Mouse (Mus musculus): ENCODE data around the gene Stox1. TPM values are rescaled to one million over a fixed set of nuclear protein-coding genes. Genes with fewer than 3 reads are reported as not detected.

The Stox1 gene
- polyA plus RNA-seq, 1 experiment from 2014 or later: 1.1 TPM

- Histone ChIP-seq H3K4me2 (replicated peaks) (no peak overlapping the region), H3K4me3 (no peak overlapping the region), H3K36me3 (no peaks in the 10 kb centered on the region), H3K9ac (no peak overlapping the region), H3K4me1 (peaks cover 9% of the 10 kb centered on the region), H3K9me3 (no peaks in the 10 kb centered on the region), H3K27me3 (no peaks in the 10 kb centered on the region), H3K27ac (no peak overlapping the region)
- WGBS: 78% methylated on average over 3 of the region's 3 CpGs
- no peak for ATAC-seq (ENCODE audit: low FRiP score, low read depth)
Observed at GRCm38 (mm10) chr10:62692244-62692643, 33.7 kb downstream of the Stox1 start.

- H3K9ac ChIP-seq: 0 out of 2 replicates have a peak overlapping the region, but pooled peaks have one; percentile 8
- peak overlapping the region; percentile 12; the same call in 1 of the 2 replicates for H3K4me2 ChIP-seq (replicated peaks)
- no peaks in the 10 kb centered on the region for H3K27me3 ChIP-seq
- no peak overlapping the region for H3K4me3 ChIP-seq
- 46% methylated on average over 15 of the region's 15 CpGs for WGBS
- peak; percentile 66; the same call in 1 of the 2 replicates for ATAC-seq (ENCODE audit: low FRiP score, low read depth)
- H3K36me3 ChIP-seq: no peaks in the 10 kb centered on the region
- no peaks in the 10 kb centered on the region for H3K9me3 ChIP-seq
- H3K4me1 ChIP-seq: peaks cover 26% of the 10 kb centered on the region
- H3K27ac ChIP-seq: peak overlapping the region; percentile 55; the same call in 1 of the 2 replicates
Observed at GRCm38 (mm10) chr10:62687032-62687674, 38.8 kb downstream of the Stox1 start.

- H3K27me3 ChIP-seq: no peaks in the 10 kb centered on the region
- H3K9ac ChIP-seq: no peak overlapping the region
- H3K9me3 ChIP-seq: peaks cover 10% of the 10 kb centered on the region; the same call in 1 of the 2 replicates
- no peaks in the 10 kb centered on the region for H3K36me3 ChIP-seq
- no peak for ATAC-seq (ENCODE audit: low FRiP score, low read depth)
- WGBS: 57% methylated on average over 5 of the region's 5 CpGs
- H3K4me3 ChIP-seq: no peak overlapping the region
- H3K27ac ChIP-seq: no peak overlapping the region
- no peak overlapping the region for H3K4me2 ChIP-seq (replicated peaks)
- H3K4me1 ChIP-seq: peaks cover 25% of the 10 kb centered on the region
Observed at GRCm38 (mm10) chr10:62683043-62683442, 42.9 kb downstream of the Stox1 start.

- H3K27ac ChIP-seq: no peak overlapping the region
- peaks cover 10% of the 10 kb centered on the region; the same call in 1 of the 2 replicates for H3K9me3 ChIP-seq
- no peaks in the 10 kb centered on the region for H3K36me3 ChIP-seq
- H3K9ac ChIP-seq: no peak overlapping the region
- H3K4me2 ChIP-seq (replicated peaks): no peak overlapping the region
- H3K4me1 ChIP-seq: 0 out of 2 replicates have a peak, but pooled peaks cover under 1% of the 10 kb centered on the region
- 73% methylated on average over 1 of the region's 1 CpGs for WGBS
- no peak for ATAC-seq (ENCODE audit: low FRiP score, low read depth)
- no peak overlapping the region for H3K4me3 ChIP-seq
- H3K27me3 ChIP-seq: no peaks in the 10 kb centered on the region
Observed at GRCm38 (mm10) chr10:62679833-62680232, 46.1 kb downstream of the Stox1 start.

- Histone ChIP-seq H3K9me3 (peaks cover 10% of the 10 kb centered on the region; the same call in 1 of the 2 replicates), H3K36me3 (no peaks in the 10 kb centered on the region), H3K9ac (no peak overlapping the region), H3K4me1 (peaks cover 5% of the 10 kb centered on the region; the same call in 1 of the 2 replicates), H3K4me2 (replicated peaks) (no peak overlapping the region), H3K27me3 (no peaks in the 10 kb centered on the region), H3K27ac (no peak overlapping the region), H3K4me3 (no peak overlapping the region)
- no peak for ATAC-seq (ENCODE audit: low FRiP score, low read depth)
- WGBS: 86% methylated on average over 5 of the region's 5 CpGs
Observed at GRCm38 (mm10) chr10:62677329-62677728, 48.6 kb downstream of the Stox1 start.

GRCm38 (mm10) chr10:62676196-62676595, 49.7 kb downstream of the Stox1 start:
- no peak overlapping the region for H3K4me2 ChIP-seq (replicated peaks)
- no peak overlapping the region for H3K4me3 ChIP-seq
- ATAC-seq (ENCODE audit: low FRiP score, low read depth): no peak
- H3K4me1 ChIP-seq: peaks cover 5% of the 10 kb centered on the region; the same call in 1 of the 2 replicates
- H3K36me3 ChIP-seq: no peaks in the 10 kb centered on the region
- no peak overlapping the region for H3K27ac ChIP-seq
- peaks cover 10% of the 10 kb centered on the region; the same call in 1 of the 2 replicates for H3K9me3 ChIP-seq
- 78% methylated on average over 6 of the region's 6 CpGs for WGBS
- H3K9ac ChIP-seq: no peak overlapping the region
- no peaks in the 10 kb centered on the region for H3K27me3 ChIP-seq

- WGBS: 97% methylated on average over 2 of the region's 2 CpGs
- Histone ChIP-seq H3K27ac (no peak overlapping the region; the same call in 1 of the 2 replicates), H3K4me1 (peaks cover 5% of the 10 kb centered on the region; the same call in 1 of the 2 replicates), H3K9ac (no peak overlapping the region), H3K9me3 (no peaks in the 10 kb centered on the region), H3K27me3 (no peaks in the 10 kb centered on the region), H3K4me2 (replicated peaks) (no peak overlapping the region), H3K4me3 (no peak overlapping the region), H3K36me3 (no peaks in the 10 kb centered on the region)
- ATAC-seq (ENCODE audit: low FRiP score, low read depth): no peak
Observed at GRCm38 (mm10) chr10:62672359-62672758, 53.6 kb downstream of the Stox1 start.

GRCm38 (mm10) chr10:62669245-62669644, 56.7 kb downstream of the Stox1 start:
- no peak overlapping the region for H3K27ac ChIP-seq
- no peaks in the 10 kb centered on the region for H3K4me1 ChIP-seq
- H3K4me3 ChIP-seq: no peak overlapping the region
- H3K36me3 ChIP-seq: no peaks in the 10 kb centered on the region
- H3K27me3 ChIP-seq: no peaks in the 10 kb centered on the region
- H3K9me3 ChIP-seq: no peaks in the 10 kb centered on the region
- ATAC-seq (ENCODE audit: low FRiP score, low read depth): no peak
- WGBS: 82% methylated on average over 14 of the region's 14 CpGs
- no peak overlapping the region for H3K4me2 ChIP-seq (replicated peaks)
- no peak overlapping the region for H3K9ac ChIP-seq

- H3K27ac ChIP-seq: no peak overlapping the region
- no peak for ATAC-seq (ENCODE audit: low FRiP score, low read depth)
- no peaks in the 10 kb centered on the region for H3K9me3 ChIP-seq
- no peaks in the 10 kb centered on the region for H3K36me3 ChIP-seq
- H3K9ac ChIP-seq: no peak overlapping the region
- no peaks in the 10 kb centered on the region for H3K4me1 ChIP-seq
- H3K4me2 ChIP-seq (replicated peaks): no peak overlapping the region
- H3K4me3 ChIP-seq: no peak overlapping the region
- WGBS: 65% methylated on average over 2 of the region's 2 CpGs
- H3K27me3 ChIP-seq: no peaks in the 10 kb centered on the region
Observed at GRCm38 (mm10) chr10:62668463-62668862, 57.5 kb downstream of the Stox1 start.

- no peak overlapping the region for H3K4me3 ChIP-seq
- no peaks in the 10 kb centered on the region for H3K4me1 ChIP-seq
- no peaks in the 10 kb centered on the region for H3K9me3 ChIP-seq
- no peak overlapping the region for H3K9ac ChIP-seq
- no peak for ATAC-seq (ENCODE audit: low FRiP score, low read depth)
- no peak overlapping the region for H3K27ac ChIP-seq
- 80% methylated on average over 5 of the region's 5 CpGs for WGBS
- no peaks in the 10 kb centered on the region for H3K36me3 ChIP-seq
- H3K27me3 ChIP-seq: no peaks in the 10 kb centered on the region
- H3K4me2 ChIP-seq (replicated peaks): no peak overlapping the region
Observed at GRCm38 (mm10) chr10:62668043-62668442, 57.9 kb downstream of the Stox1 start.

- H3K9me3 ChIP-seq: no peaks in the 10 kb centered on the region
- ATAC-seq (ENCODE audit: low FRiP score, low read depth): no peak
- peak overlapping the region; percentile 15; the same call in 1 of the 2 replicates for H3K4me3 ChIP-seq
- peak overlapping the region; percentile 44 for H3K4me2 ChIP-seq (replicated peaks)
- H3K4me1 ChIP-seq: no peaks in the 10 kb centered on the region
- peak overlapping the region; percentile 28; the same call in 1 of the 2 replicates for H3K27ac ChIP-seq
- H3K9ac ChIP-seq: peak overlapping the region; percentile 39; the same call in 1 of the 2 replicates
- H3K36me3 ChIP-seq: no peaks in the 10 kb centered on the region
- no peaks in the 10 kb centered on the region for H3K27me3 ChIP-seq
- WGBS: 54% methylated on average over 27 of the region's 27 CpGs
Observed at GRCm38 (mm10) chr10:62664963-62665590, 60.9 kb downstream of the Stox1 start.

- Histone ChIP-seq H3K4me1 (no peaks in the 10 kb centered on the region), H3K27me3 (no peaks in the 10 kb centered on the region), H3K4me3 (no peak overlapping the region), H3K9me3 (no peaks in the 10 kb centered on the region), H3K9ac (no peak overlapping the region), H3K36me3 (no peaks in the 10 kb centered on the region), H3K27ac (no peak overlapping the region), H3K4me2 (replicated peaks) (no peak overlapping the region)
- WGBS: 83% methylated on average over 10 of the region's 10 CpGs
- no peak for ATAC-seq (ENCODE audit: low FRiP score, low read depth)
Observed at GRCm38 (mm10) chr10:62664171-62664570, 61.8 kb downstream of the Stox1 start.
